Mouse (Mus musculus): ENCODE data around the gene Mrps2. TPM values are rescaled to one million over a fixed set of nuclear protein-coding genes. Genes with fewer than 3 reads are reported as not detected.

The Mrps2 gene
- total and polyA plus RNA-seq, 3 experiments = 60.4 to 65.2 (median 61.1) TPM

- no peak for DNase-seq
Observed at GRCm38 (mm10) chr2:28520581-28520980, 52.7 kb downstream of the Mrps2 start.

Other genes starting within 250 kb of the Mrps2 start
- gene Ppp1r26, start 21.3 kb upstream of the Mrps2 start, total RNA-seq (2021) = 1 to 10 TPM; 3.7 to 7.7 TPM
- gene Ppp1r26, start 21.3 kb upstream of the Mrps2 start, polyA plus RNA-seq (2012; rRNA removed) = 2.9 and 3.5 TPM in 2 replicates
- 1 to 10 TPM in 1 of 2 experiments, under 1 TPM in 1; 0.76 to 1.5 TPM for gene 1700007K13Rik, start 1.7 kb upstream of the Mrps2 start, total RNA-seq (2021)
- not detected in 2 replicates for gene 1700007K13Rik, start 1.7 kb upstream of the Mrps2 start, polyA plus RNA-seq (2012; rRNA removed)
- gene Gbgt1, start 28.8 kb downstream of the Mrps2 start, total RNA-seq (2021) = 1 to 10 TPM; 3.7 to 4.6 TPM
- gene Gbgt1, start 28.8 kb downstream of the Mrps2 start, polyA plus RNA-seq (2012; rRNA removed) = 1.6 and 3.6 TPM in 2 replicates
- 1 to 10 TPM in 1 of 2 experiments, not detected in 1; 2.2 TPM for gene Gm10134, start 38.0 kb downstream of the Mrps2 start, total RNA-seq (2021)
- 0.42 TPM in 1 of 2 replicates, not detected in the other for gene Gm10134, start 38.0 kb downstream of the Mrps2 start, polyA plus RNA-seq (2012; rRNA removed)
- gene Ralgds, start 45.1 kb downstream of the Mrps2 start, total RNA-seq (2021) = 10 to 100 TPM; 23.3 to 45.5 TPM
- 56.8 and 73.5 TPM in 2 replicates for gene Ralgds, start 45.1 kb downstream of the Mrps2 start, polyA plus RNA-seq (2012; rRNA removed)
- under 1 TPM in 1 of 2 experiments, not detected in 1; 0.14 TPM for gene Cel, start 95.3 kb downstream of the Mrps2 start, total RNA-seq (2021)
- gene Cel, start 95.3 kb downstream of the Mrps2 start, polyA plus RNA-seq (2012; rRNA removed) = 0.06 TPM in 1 of 2 replicates, not detected in the other
- gene Gtf3c5, start 115.7 kb downstream of the Mrps2 start, total RNA-seq (2021) = 10 to 100 TPM; 15.4 to 21.6 TPM
- 14.8 and 16.0 TPM in 2 replicates for gene Gtf3c5, start 115.7 kb downstream of the Mrps2 start, polyA plus RNA-seq (2012; rRNA removed)
- not detected for gene Gfi1b, start 153.9 kb downstream of the Mrps2 start, total RNA-seq (2021)
- 0.15 and 0.22 TPM in 2 replicates for gene Gfi1b, start 153.9 kb downstream of the Mrps2 start, polyA plus RNA-seq (2012; rRNA removed)
- gene Tsc1, start 173.2 kb downstream of the Mrps2 start, total RNA-seq (2021) = 10 to 100 TPM; 17.8 to 19.3 TPM
- gene Tsc1, start 173.2 kb downstream of the Mrps2 start, polyA plus RNA-seq (2012; rRNA removed) = 7.8 and 8.3 TPM in 2 replicates
- under 1 TPM in 1 of 2 experiments, not detected in 1; 0.92 TPM for gene Spaca9, start 231.7 kb downstream of the Mrps2 start, total RNA-seq (2021)
- 0.84 TPM in 1 of 2 replicates, not detected in the other for gene Spaca9, start 231.7 kb downstream of the Mrps2 start, polyA plus RNA-seq (2012; rRNA removed)
- under 1 TPM; 0.29 to 0.38 TPM for gene Ak8, start 232.1 kb downstream of the Mrps2 start, total RNA-seq (2021)
- gene Ak8, start 232.1 kb downstream of the Mrps2 start, polyA plus RNA-seq (2012; rRNA removed) = 0.29 and 0.44 TPM in 2 replicates

All from adrenal gland, adult 2 months (tissue).